Mouse (Mus musculus): Measurements from ENCODE around the gene Rspo4.
A peak's percentile ranks its signal among the peaks of the same experiment; 100 is the strongest.

Rspo4 gene

GRCm38 (mm10) chr2:151911751-151912150 is 69.0 kb downstream of the Rspo4 start:
- DNase-seq = no peak

GRCm38 (mm10) chr2:151914120-151914519 is 71.4 kb downstream of the Rspo4 start:
- peak in 1 of 2 experiments; percentile 7 for DNase-seq

GRCm38 (mm10) chr2:151915111-151915510 is 72.4 kb downstream of the Rspo4 start:
- no peak for DNase-seq

GRCm38 (mm10) chr2:151916061-151916831 is 73.5 kb downstream of the Rspo4 start:
- peak; percentile 25 to 71 for DNase-seq

GRCm38 (mm10) chr2:151919140-151919539 is 76.4 kb downstream of the Rspo4 start:
- DNase-seq = peak in 1 of 2 experiments; percentile 47

GRCm38 (mm10) chr2:151921068-151921467 is 78.3 kb downstream of the Rspo4 start:
- no peak for DNase-seq

GRCm38 (mm10) chr2:151921596-151921995 is 78.9 kb downstream of the Rspo4 start:
- peak; percentile 24 to 76 for DNase-seq
